Mouse (Mus musculus) CH12.LX (cell line): ENCODE data around the gene Zmynd10.

Source experiments
- CTCF ChIP-seq, 2 experiments: IDR thresholded peaks in 1 of 2; conservative IDR thresholded peaks in 1 of 2; 2 replicates each; pipeline ENCODE4 v1.5.1; 2011 to 2012; ENCODE audit warnings: low read depth in 2 of 2, low read length in 2 of 2, improper control_type of control experiment in 1 of 2, inconsistent platforms in 1 of 2, mild to moderate bottlenecking in 1 of 2, moderate library complexity in 1 of 2
- EP300 ChIP-seq: IDR thresholded peaks from 2 replicates; pipeline ENCODE4 v1.6.1; 2011; ENCODE audit warnings: low read length, improper control_type of control experiment
- POLR2A ChIP-seq: IDR thresholded peaks from 2 replicates; pipeline ENCODE4 v1.6.1; 2011; ENCODE audit warnings: low read depth, mild to moderate bottlenecking, improper control_type of control experiment, low read length
- USF1 ChIP-seq: IDR thresholded peaks from 2 replicates; pipeline ENCODE4 v1.6.1; 2014; ENCODE audit warnings: low read depth, mild to moderate bottlenecking, inconsistent platforms, low read length, improper control_type of control experiment

DNA sequence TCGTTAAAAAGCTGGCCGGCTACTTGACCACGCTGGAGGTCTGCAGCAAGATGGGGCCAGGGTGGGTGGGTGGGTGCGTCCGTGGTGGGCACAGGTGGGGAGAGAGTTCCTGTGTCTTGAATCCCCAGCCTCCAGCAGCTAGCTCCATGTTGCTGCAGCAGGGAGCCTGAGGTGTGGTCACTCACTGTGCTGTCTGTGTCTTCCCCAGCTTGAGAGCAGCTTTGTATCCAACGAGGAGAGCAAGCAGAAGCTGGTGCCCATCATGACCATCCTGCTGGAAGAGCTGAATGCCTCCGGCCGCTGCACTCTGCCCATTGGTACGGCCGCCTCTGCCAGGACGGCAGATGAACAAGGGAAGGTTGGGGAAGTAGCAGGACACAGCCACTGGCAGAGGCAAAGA lies 3.8 kb upstream of the Zmynd10 start:
- no peak for TF ChIP-seq USF1
- no peak for TF ChIP-seq CTCF (conservative IDR thresholded peaks at IDR 0.05 in 1 of 2, IDR thresholded peaks at IDR 0.05 in 1 of 2; ENCODE audit: low read depth in 2 of 2, low read length in 2 of 2)
- no peak for TF ChIP-seq POLR2A
- no peak for TF ChIP-seq EP300
